Mouse (Mus musculus): ENCODE data around the gene Mcub. TPM values are rescaled to one million over a fixed set of nuclear protein-coding genes. Genes with fewer than 3 reads are reported as not detected.
A peak's percentile ranks its signal among the peaks of the same experiment; 100 is the strongest.

Gene Mcub
- total and polyA plus RNA-seq, 3 experiments: 1.6 to 2.2 (median 2.1) TPM

DNA sequence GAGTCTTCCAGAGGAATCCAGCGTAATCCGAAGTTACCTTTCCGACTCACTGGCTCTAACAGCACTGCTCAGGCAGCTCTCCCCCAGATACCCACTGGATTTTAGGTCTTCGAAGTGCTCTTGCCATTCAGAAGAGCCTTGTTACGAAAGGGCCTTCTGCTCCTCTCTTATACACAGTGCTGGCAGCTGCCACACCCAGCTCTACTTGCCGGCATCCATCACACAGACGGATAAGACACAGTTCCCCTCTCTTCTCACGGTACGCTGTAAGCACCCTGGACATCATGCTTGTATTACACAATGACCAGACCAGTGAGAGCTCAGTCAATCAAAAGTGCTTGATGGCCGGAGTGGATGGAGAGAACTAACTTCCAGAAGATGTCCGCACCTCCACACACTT, 11.8 kb upstream of the Mcub start:
- no peaks in the 10 kb centered on the region; the same call in 1 of the 2 replicates for H3K36me3 ChIP-seq (ENCODE audit: control insufficient read depth, insufficient read depth, low read length)
- DNase-seq: no peak

DNA sequence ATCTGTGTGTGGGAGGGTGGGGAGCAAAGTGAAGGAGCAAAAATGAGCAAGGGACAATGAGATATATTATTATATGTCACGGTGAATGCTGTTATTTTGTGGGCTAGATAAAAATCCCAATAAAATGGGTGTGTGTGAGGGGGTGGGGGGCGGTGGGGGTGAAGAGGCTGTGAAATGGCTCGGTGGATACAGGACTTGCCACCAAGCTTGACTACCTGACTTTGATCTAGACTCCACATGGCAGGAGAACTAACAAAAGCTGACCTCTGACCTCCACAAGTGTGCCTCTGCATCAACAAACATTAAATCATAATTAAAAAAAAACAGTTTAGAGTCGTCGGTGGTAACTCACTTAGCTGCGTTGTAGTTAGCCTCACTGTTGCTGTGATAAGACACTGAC, 9.5 kb upstream of the Mcub start:
- no peak overlapping the region for H3K27ac ChIP-seq
- TF ChIP-seq CTCF (IDR thresholded peaks at IDR 0.05) (no peak), EP300 (IDR thresholded peaks at IDR 0.05; ENCODE audit: insufficient read depth, low read depth, low read length) (no peak), POLR2A (IDR thresholded peaks at IDR 0.05; ENCODE audit: insufficient read depth, low read depth, low read length) (no peak)
- no peaks in the 10 kb centered on the region for H3K36me3 ChIP-seq (ENCODE audit: control insufficient read depth, insufficient read depth, low read length)
- H3K4me1 ChIP-seq (ENCODE audit: control insufficient read depth, insufficient read depth, low read length): no peaks in the 10 kb centered on the region
- no peaks in the 10 kb centered on the region for H3K79me2 ChIP-seq (replicated peaks; ENCODE audit: control insufficient read depth, insufficient read depth, low read length)
- no peak for DNase-seq
- intact Hi-C loops (cut with DNase I): no loop called here
- H3K9ac ChIP-seq (ENCODE audit: low read depth, low read length): no peak overlapping the region
- WGBS: 41% methylated on average over 6 of the region's 6 CpGs
- no peaks in the 10 kb centered on the region for H3K27me3 ChIP-seq (ENCODE audit: control insufficient read depth, insufficient read depth, low read length)
- no peak overlapping the region for H3K4me3 ChIP-seq

More for the DNA sequence above, 11.8 kb upstream of the Mcub start:
- WGBS: 79% methylated on average over 11 of the region's 11 CpGs
- no peak overlapping the region for H3K27ac ChIP-seq
- H3K27me3 ChIP-seq (ENCODE audit: control insufficient read depth, insufficient read depth, low read length): no peaks in the 10 kb centered on the region
- no peaks in the 10 kb centered on the region for H3K79me2 ChIP-seq (replicated peaks; ENCODE audit: control insufficient read depth, insufficient read depth, low read length)
- H3K9ac ChIP-seq (ENCODE audit: low read depth, low read length): no peak overlapping the region
- TF ChIP-seq POLR2A (IDR thresholded peaks at IDR 0.05; ENCODE audit: insufficient read depth, low read depth, low read length) (no peak), EP300 (IDR thresholded peaks at IDR 0.05; ENCODE audit: insufficient read depth, low read depth, low read length) (no peak), CTCF (IDR thresholded peaks at IDR 0.05) (no peak)
- H3K4me1 ChIP-seq (ENCODE audit: control insufficient read depth, insufficient read depth, low read length): no peaks in the 10 kb centered on the region
- intact Hi-C loops (cut with DNase I): no loop called here
- H3K4me3 ChIP-seq: no peak overlapping the region

DNA sequence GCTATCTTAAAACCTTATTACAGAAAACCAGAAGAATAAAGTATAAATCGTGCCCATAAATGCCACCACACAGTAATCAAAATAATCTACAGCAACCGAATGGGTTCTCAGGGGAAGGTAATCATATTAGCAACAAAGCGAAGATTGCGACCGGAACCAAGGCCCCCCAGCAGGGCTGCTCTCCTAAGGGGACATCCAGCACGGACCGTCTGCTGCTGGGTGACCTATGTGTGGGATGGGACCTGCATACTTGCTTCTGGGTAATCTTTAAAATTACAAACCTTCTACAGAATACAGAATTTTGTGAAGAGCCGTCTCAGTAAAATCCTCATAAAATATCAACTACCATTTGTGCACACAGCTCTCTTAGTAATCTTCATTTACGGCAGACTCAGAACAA, 8.7 kb upstream of the Mcub start:
- no peak for DNase-seq
- Histone ChIP-seq H3K79me2 (replicated peaks; ENCODE audit: control insufficient read depth, insufficient read depth, low read length) (no peaks in the 10 kb centered on the region), H3K36me3 (ENCODE audit: control insufficient read depth, insufficient read depth, low read length) (no peaks in the 10 kb centered on the region), H3K27me3 (ENCODE audit: control insufficient read depth, insufficient read depth, low read length) (no peaks in the 10 kb centered on the region), H3K27ac (no peak overlapping the region), H3K4me3 (no peak overlapping the region), H3K4me1 (ENCODE audit: control insufficient read depth, insufficient read depth, low read length) (no peaks in the 10 kb centered on the region), H3K9ac (ENCODE audit: low read depth, low read length) (no peak overlapping the region)
- WGBS: 92% methylated on average over 9 of the region's 9 CpGs
- intact Hi-C loops (cut with DNase I): no loop called here
- TF ChIP-seq CTCF (IDR thresholded peaks at IDR 0.05) (no peak), POLR2A (IDR thresholded peaks at IDR 0.05; ENCODE audit: insufficient read depth, low read depth, low read length) (no peak), EP300 (IDR thresholded peaks at IDR 0.05; ENCODE audit: insufficient read depth, low read depth, low read length) (no peak)

DNA sequence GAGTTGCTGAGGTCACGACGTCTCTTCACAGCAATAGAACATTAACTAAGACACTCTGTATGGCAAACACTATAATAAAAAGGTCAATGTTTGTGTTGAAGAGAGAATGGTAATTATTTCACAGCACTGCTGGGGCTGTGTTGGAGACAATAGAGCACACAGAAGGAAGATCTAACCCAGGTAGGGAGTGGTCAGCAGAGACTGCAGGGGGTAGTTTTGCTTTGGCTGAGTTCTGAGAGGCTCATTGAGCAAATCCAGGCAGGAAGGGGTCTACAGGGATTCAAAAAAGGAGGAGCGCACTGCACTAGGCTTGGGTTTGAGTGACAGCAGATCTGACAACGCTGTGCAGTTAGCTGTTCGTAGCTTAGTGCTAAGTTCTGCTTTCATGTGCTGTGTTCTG, 6.3 kb upstream of the Mcub start:
- Histone ChIP-seq H3K9ac (ENCODE audit: low read depth, low read length) (no peak overlapping the region), H3K4me3 (no peak overlapping the region), H3K4me1 (ENCODE audit: control insufficient read depth, insufficient read depth, low read length) (no peaks in the 10 kb centered on the region), H3K27ac (no peak overlapping the region), H3K36me3 (ENCODE audit: control insufficient read depth, insufficient read depth, low read length) (no peaks in the 10 kb centered on the region), H3K79me2 (replicated peaks; ENCODE audit: control insufficient read depth, insufficient read depth, low read length) (no peaks in the 10 kb centered on the region), H3K27me3 (ENCODE audit: control insufficient read depth, insufficient read depth, low read length) (no peaks in the 10 kb centered on the region; the same call in 1 of the 2 replicates)
- WGBS: 82% methylated on average over 5 of the region's 5 CpGs
- intact Hi-C loops (cut with DNase I): no loop called here
- no peak for DNase-seq
- no peak for TF ChIP-seq EP300 (IDR thresholded peaks at IDR 0.05; ENCODE audit: insufficient read depth, low read depth, low read length)
- no peak for TF ChIP-seq POLR2A (IDR thresholded peaks at IDR 0.05; ENCODE audit: insufficient read depth, low read depth, low read length)
- TF ChIP-seq CTCF (IDR thresholded peaks at IDR 0.05): no peak

DNA sequence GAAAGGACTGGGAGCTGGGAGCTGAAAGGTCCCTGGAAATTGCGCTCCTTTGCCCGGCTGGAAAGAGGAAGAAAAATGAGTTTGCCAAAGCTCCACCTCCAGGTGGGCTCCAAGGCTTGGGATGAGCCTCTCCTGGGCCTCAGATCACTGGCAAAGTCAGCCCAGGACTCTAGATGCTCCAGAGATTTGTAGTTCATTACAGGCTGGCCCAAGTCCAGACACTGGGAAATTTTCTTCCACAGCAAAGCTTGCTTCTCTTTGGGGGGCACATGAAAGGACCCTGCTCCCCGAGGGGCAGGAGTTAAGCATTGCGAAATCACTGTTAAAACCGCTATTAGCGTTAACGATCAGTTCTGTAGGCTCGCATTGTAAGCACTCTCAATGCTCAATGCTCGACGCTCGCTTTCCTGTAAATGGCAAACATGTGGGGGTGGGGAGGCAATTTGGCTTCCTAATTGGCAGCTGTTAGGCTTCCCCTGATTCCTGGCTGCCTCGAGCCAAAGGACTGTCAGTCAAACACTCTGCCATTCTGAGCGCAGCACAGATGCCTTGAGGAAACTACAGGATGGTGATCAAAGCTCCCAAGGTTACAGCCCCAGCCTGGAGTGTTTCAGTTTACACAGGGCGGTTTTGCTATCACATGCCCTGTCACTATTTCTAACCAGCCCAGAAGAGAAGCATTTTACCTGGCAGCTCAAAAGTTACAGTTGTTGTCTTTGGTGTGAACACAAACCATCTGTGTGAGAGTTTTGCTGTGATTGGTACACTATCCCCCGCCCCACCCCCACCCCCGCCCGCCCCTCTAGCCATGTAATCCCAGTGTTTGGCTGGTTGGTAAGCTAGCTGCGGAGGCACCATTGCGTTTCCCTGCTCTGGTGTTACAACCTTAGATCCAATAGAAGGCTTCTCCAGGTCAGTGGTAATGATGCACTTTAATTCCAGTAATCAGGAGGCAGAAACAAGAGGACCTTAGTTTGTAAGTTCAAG, 816 bp upstream of the Mcub start:
- WGBS: 22% methylated on average over 19 of the region's 19 CpGs
- TF ChIP-seq POLR2A (IDR thresholded peaks at IDR 0.05; ENCODE audit: insufficient read depth, low read depth, low read length) (no peak), EP300 (IDR thresholded peaks at IDR 0.05; ENCODE audit: insufficient read depth, low read depth, low read length) (no peak)
- Histone ChIP-seq H3K79me2 (replicated peaks; ENCODE audit: control insufficient read depth, insufficient read depth, low read length) (no peaks in the 10 kb centered on the region), H3K4me1 (ENCODE audit: control insufficient read depth, insufficient read depth, low read length) (peaks cover 4% of the 10 kb centered on the region), H3K27me3 (ENCODE audit: control insufficient read depth, insufficient read depth, low read length) (peaks cover 3% of the 10 kb centered on the region; the same call in 1 of the 2 replicates), H3K4me3 (peak overlapping the region; percentile 57), H3K9ac (ENCODE audit: low read depth, low read length) (no peak overlapping the region), H3K36me3 (ENCODE audit: control insufficient read depth, insufficient read depth, low read length) (no peaks in the 10 kb centered on the region), H3K27ac (no peak overlapping the region)
- DNase-seq: peak; percentile 13 to 26
- intact Hi-C loops (cut with DNase I): no loop called here

DNA sequence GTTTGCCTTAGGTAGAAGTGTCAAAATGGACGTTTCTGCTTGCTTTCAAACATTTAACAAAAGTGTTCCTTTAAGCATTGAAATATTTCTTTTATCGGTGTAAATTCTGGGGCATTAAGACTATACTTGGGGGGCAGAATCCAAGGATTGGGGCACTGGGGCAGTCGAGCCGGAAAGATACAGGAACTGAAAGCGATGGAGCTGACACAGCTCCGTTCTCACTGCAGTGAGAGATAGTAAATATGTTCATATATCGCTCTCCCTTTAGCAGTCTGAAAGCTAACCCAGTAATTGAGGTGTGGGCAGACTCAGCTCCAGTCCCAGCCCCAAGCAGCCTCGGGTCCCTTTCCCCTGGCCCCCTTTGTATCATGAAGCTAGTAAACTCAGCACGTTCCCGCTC, 975 bp downstream of the Mcub start:
- no peaks in the 10 kb centered on the region for H3K79me2 ChIP-seq (replicated peaks; ENCODE audit: control insufficient read depth, insufficient read depth, low read length)
- no peaks in the 10 kb centered on the region for H3K36me3 ChIP-seq (ENCODE audit: control insufficient read depth, insufficient read depth, low read length)
- peak overlapping the region; percentile 45 for H3K9ac ChIP-seq (ENCODE audit: low read depth, low read length)
- H3K4me1 ChIP-seq (ENCODE audit: control insufficient read depth, insufficient read depth, low read length): peaks cover 4% of the 10 kb centered on the region
- no peak for DNase-seq
- 55% methylated on average over 10 of the region's 10 CpGs for WGBS
- intact Hi-C loops (cut with DNase I): no loop called here
- no peak for TF ChIP-seq CTCF (IDR thresholded peaks at IDR 0.05)
- no peak for TF ChIP-seq POLR2A (IDR thresholded peaks at IDR 0.05; ENCODE audit: insufficient read depth, low read depth, low read length)
- TF ChIP-seq EP300 (IDR thresholded peaks at IDR 0.05; ENCODE audit: insufficient read depth, low read depth, low read length): no peak
- H3K27ac ChIP-seq: no peak overlapping the region
- H3K27me3 ChIP-seq (ENCODE audit: control insufficient read depth, insufficient read depth, low read length): peaks cover 3% of the 10 kb centered on the region; the same call in 1 of the 2 replicates
- H3K4me3 ChIP-seq: peak overlapping the region; percentile 57

All from heart, adult 2 months (tissue).